ENCODE assay signal across 14 mouse cellular contexts in the genomic region with DNA sequence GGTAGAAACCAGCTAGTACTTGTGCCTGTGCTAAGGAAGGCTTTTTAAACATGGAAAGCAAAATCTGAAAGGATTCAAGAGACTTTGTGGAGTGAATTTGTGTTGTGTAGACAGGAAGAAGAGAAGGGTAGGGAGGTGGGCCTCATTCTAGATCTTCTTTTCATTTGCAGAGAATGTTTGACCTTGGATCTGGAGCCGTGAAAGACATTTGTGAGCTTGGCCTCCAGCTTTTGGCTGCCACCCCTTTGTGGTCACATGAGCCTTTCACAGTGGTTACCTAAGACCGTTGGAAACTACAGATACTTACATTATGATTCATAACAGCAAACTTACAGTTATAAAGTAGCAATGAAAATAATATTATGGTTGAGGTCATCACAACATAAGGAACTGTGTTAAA. TPM values are rescaled to one million over a fixed set of nuclear protein-coding genes. Genes with fewer than 3 reads are reported as not detected.
DNase-seq lines count a peak whose midpoint lies in the region; ATAC-seq and TF ChIP-seq lines count a peak whose summit lies in the region.
"Had no signal": no experiment of that assay in that cellular context is flagged by ENCODE, and none has a peak within 500 bp of the region (broad histone marks: within the 10 kb centered on the region; RNA-seq: fewer than 3 reads in every experiment).

No protein-coding gene starts in this region.

- no peak overlapping the region for H3K9ac ChIP-seq in heart, adult 2 months (ENCODE audit: low read depth, low read length)
- H3K9ac ChIP-seq: kidney, embryonic 15.5 days; liver, embryonic 12.5 days had no signal

- intact Hi-C loops in heart, adult 2 months (cut with DNase I): no loop called here
- intact Hi-C loops in heart, postnatal 14 days (cut with DNase I): no loop called here
- intact Hi-C loops in heart, postnatal 10 days (cut with DNase I): no loop called here

- H3K4me3 ChIP-seq in heart, adult 2 months: no peak overlapping the region
- H3K4me3 ChIP-seq in bone marrow macrophage, adult 2 months (ENCODE audit: insufficient read depth, low read length): no peak overlapping the region
- H3K4me3 ChIP-seq: kidney, embryonic 15.5 days; layer of hippocampus, adult 2 months; liver, embryonic 12.5 days had no signal

- TF ChIP-seq EP300 in heart, adult 2 months (IDR thresholded peaks at IDR 0.05; ENCODE audit: insufficient read depth, low read depth, low read length): no peak

- H3K27me3 ChIP-seq in heart, adult 2 months (ENCODE audit: control insufficient read depth, insufficient read depth, low read length): no peaks in the 10 kb centered on the region
- H3K27me3 ChIP-seq: CH12.LX; kidney, embryonic 15.5 days; liver, embryonic 12.5 days had no signal

- no peak for TF ChIP-seq POLR2A in heart, adult 2 months (IDR thresholded peaks at IDR 0.05; ENCODE audit: insufficient read depth, low read depth, low read length)
- TF ChIP-seq POLR2A in bone marrow macrophage, adult 2 months (IDR thresholded peaks at IDR 0.05; ENCODE audit: borderline replicate concordance, low read depth, low read length): no peak

- peaks cover 11% of the 10 kb centered on the region for H3K36me3 ChIP-seq in heart, adult 2 months (ENCODE audit: control insufficient read depth, insufficient read depth, low read length)
- H3K36me3 ChIP-seq: liver, embryonic 12.5 days had no signal

- H3K27ac ChIP-seq in heart, adult 2 months: peak overlapping the region; percentile 66
- H3K27ac ChIP-seq in bone marrow macrophage, adult 2 months (ENCODE audit: insufficient read depth, low read depth, low read length): peak overlapping the region; percentile 16; the same call in 1 of the 2 replicates
- H3K27ac ChIP-seq: kidney, embryonic 15.5 days; layer of hippocampus, adult 2 months; liver, embryonic 12.5 days had no signal

- no peak for TF ChIP-seq CTCF in heart, adult 2 months (IDR thresholded peaks at IDR 0.05)
- no peak for TF ChIP-seq CTCF in bone marrow macrophage, adult 2 months (IDR thresholded peaks at IDR 0.05; ENCODE audit: low read depth, low read length)

- peaks cover 1% of the 10 kb centered on the region for H3K79me2 ChIP-seq in heart, adult 2 months (replicated peaks; ENCODE audit: control insufficient read depth, insufficient read depth, low read length)

- peaks cover 7% of the 10 kb centered on the region for H3K4me1 ChIP-seq in heart, adult 2 months (ENCODE audit: control insufficient read depth, insufficient read depth, low read length)
- peaks cover 68% of the 10 kb centered on the region for H3K4me1 ChIP-seq in bone marrow macrophage, adult 2 months (ENCODE audit: control insufficient read depth, insufficient read depth, low read length)

- WGBS in heart, adult 2 months: 41% methylated on average over 2 of the region's 2 CpGs

- ATAC-seq in CD4-positive, CD25-positive, alpha-beta regulatory T cell, adult 4 months: peak; percentile 21
- ATAC-seq: liver, embryonic 12.5 days had no signal

- peak in 1 of 2 experiments; percentile 15 for DNase-seq in heart, adult 2 months
- DNase-seq in heart, postnatal 14 days: no peak
- peak; percentile 30 to 45 for DNase-seq in heart, postnatal 10 days
- no peak for DNase-seq in layer of hippocampus, adult 9-11 months
- no peak for DNase-seq in left cerebral cortex, adult 9 months (ENCODE audit: low spot score in 2 of 2)
- DNase-seq in kidney, adult 9 months: no peak
- DNase-seq: cerebellum, adult 9-11 months; right cerebral cortex, postnatal 14 days had no signal

RNA-seq across cellular contexts. Expression of gene Wdfy2, which starts 34.5 kb away (rescaled TPM):
- total RNA-seq in heart, adult 2 months (2021): 1 to 10 TPM; 6.5 to 6.7 TPM
- 5.0 and 8.0 TPM in 2 replicates for polyA plus RNA-seq in heart, adult 2 months (2012; rRNA removed)
- total RNA-seq in heart, postnatal 14 days (2021): 1 to 10 TPM; 8.1 to 8.6 TPM
- 1 to 10 TPM; 4.5 to 6.2 TPM for polyA plus RNA-seq in CD4-positive, CD25-positive, alpha-beta regulatory T cell, adult 4 months (2017; shearing (Covaris generic))
- 80.6 and 83.5 TPM in 2 replicates for polyA plus RNA-seq in bone marrow macrophage, adult 2 months (2012; ENCODE audit: insufficient read depth, insufficient read length, missing spikeins)
- 1 to 10 TPM; 8.0 to 9.1 TPM for total RNA-seq in heart, postnatal 10 days (2021)

Comparison
In these comparisons a context has a peak if more than half of its experiments do, and no peak if none do; other contexts are left out.
1. DNase-seq: peak in heart, postnatal 10 days (2 of 2); none in heart, postnatal 14 days (0 of 2), layer of hippocampus, adult 9-11 months (single experiment), left cerebral cortex, adult 9 months (0 of 2) and kidney, adult 9 months (single experiment).